Mouse (Mus musculus): ENCODE results near the gene Ptpn1.

DNA sequence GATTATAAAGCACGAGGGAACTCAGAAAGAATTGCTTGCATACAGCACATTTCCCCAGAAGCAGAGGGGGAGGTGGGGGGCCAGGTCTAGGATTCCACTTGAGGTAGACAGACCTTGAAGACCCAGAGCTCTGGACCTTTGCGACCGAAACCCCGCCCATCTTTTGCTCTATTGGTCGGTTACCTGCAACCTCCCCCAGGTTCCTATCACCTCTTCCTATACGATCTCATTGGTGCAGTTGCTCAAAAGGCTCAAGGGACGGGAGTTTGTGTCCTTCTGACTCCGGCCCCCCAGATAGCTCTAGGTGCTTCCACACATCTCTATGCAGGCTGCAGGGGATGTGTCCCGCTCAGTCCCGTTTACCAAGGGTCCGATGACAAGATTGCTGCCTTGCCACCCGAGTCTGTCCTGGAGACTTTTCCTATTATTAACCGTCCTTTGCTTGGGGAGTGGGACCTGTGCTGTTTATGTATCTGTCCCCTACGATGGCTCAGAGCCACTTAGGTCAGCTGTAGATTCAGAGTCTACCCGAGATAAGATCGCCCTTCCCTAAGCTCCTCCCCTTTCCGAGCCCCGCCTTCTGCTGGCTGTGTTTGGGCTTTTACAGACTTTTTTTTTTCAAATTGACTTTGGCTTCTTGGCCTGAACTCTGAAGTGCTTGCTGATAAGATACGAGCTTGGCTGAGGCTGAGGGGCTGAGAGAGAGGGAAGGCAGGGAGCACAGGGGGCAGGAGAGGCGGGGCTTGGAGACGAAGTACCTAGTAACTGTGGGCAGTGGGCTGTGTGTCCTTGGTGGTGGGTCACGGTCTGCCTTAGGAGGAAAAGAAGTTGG lies 44.1 kb upstream of the Ptpn1 start:
- TF ChIP-seq CTCF (IDR thresholded peaks at IDR 0.05; ENCODE audit: extremely low read depth, insufficient read depth, low read length) (no peak), POLR2A (IDR thresholded peaks at IDR 0.05; ENCODE audit: extremely low read depth, insufficient read depth, low read length) (no peak)

Measured in cortical plate, adult 2 months (tissue).